Comparison of ENCODE assay signal across 10 mouse cellular contexts in genomic region chr17:74048229-74048816, GRCm38 (mm10). TPM values are rescaled to one million over a fixed set of nuclear protein-coding genes. Genes with fewer than 3 reads are reported as not detected.
A peak's percentile ranks its signal among the peaks of the same experiment; 100 is the strongest.
DNase-seq lines count a peak whose midpoint lies in the region; ATAC-seq and TF ChIP-seq lines count a peak whose summit lies in the region.
"Had no signal": no experiment of that assay in that cellular context is flagged by ENCODE, and none has a peak within 500 bp of the region (broad histone marks: within the 10 kb centered on the region; RNA-seq: fewer than 3 reads in every experiment).

No protein-coding gene starts in this region.

- H3K4me1 ChIP-seq in heart, embryonic 11.5 days (ENCODE audit: control insufficient read depth, insufficient read depth, low read length) = peaks cover 5% of the 10 kb centered on the region; the same call in 1 of the 2 replicates
- 0 out of 2 replicates have a peak, but pooled peaks cover 5% of the 10 kb centered on the region for H3K4me1 ChIP-seq in bone marrow macrophage, adult 2 months (ENCODE audit: control insufficient read depth, insufficient read depth, low read length)
- H3K4me1 ChIP-seq in hindbrain, embryonic 12.5 days = peaks cover 18% of the 10 kb centered on the region
- peaks cover 17% of the 10 kb centered on the region for H3K4me1 ChIP-seq in midbrain, embryonic 15.5 days

- no peaks in the 10 kb centered on the region for H3K9me3 ChIP-seq in heart, embryonic 11.5 days (replicated peaks; ENCODE audit: control insufficient read depth, low read length)
- no peaks in the 10 kb centered on the region for H3K9me3 ChIP-seq in hindbrain, embryonic 12.5 days (replicated peaks)
- no peaks in the 10 kb centered on the region for H3K9me3 ChIP-seq in midbrain, embryonic 15.5 days

- peak overlapping the region; percentile 37; the same call in 1 of the 2 replicates for H3K4me3 ChIP-seq in heart, embryonic 11.5 days (ENCODE audit: low read depth, low read length)
- H3K4me3 ChIP-seq in bone marrow macrophage, adult 2 months (ENCODE audit: insufficient read depth, low read length) = peak overlapping the region; percentile 12; the same call in 1 of the 2 replicates
- peak overlapping the region; percentile 30; the same call in 1 of the 2 replicates for H3K4me3 ChIP-seq in hindbrain, embryonic 12.5 days
- H3K4me3 ChIP-seq in midbrain, embryonic 15.5 days = no peak overlapping the region

- no peak for TF ChIP-seq POLR2A in bone marrow macrophage, adult 2 months (IDR thresholded peaks at IDR 0.05; ENCODE audit: borderline replicate concordance, low read depth, low read length)

- no peak for DNase-seq in heart, postnatal 25 days (ENCODE audit: low spot score)
- DNase-seq in spleen, adult 18-20 months = no peak
- no peak for DNase-seq in frontal cortex, postnatal 14 days (ENCODE audit: low spot score in 2 of 2)
- no peak for DNase-seq in cerebellum, adult 9-11 months
- DNase-seq: layer of hippocampus, postnatal 36 days; lung, postnatal 36 days had no signal

- 4% methylated on average over 19 of the region's 19 CpGs for WGBS in heart, embryonic 11.5 days (ENCODE audit: insufficient replicate concordance)
- 4% methylated on average over 19 of the region's 19 CpGs for WGBS in hindbrain, embryonic 12.5 days
- WGBS in midbrain, embryonic 15.5 days = 3% methylated on average over 19 of the region's 19 CpGs

- H3K27ac ChIP-seq in heart, embryonic 11.5 days (ENCODE audit: low read depth, low read length) = no peak overlapping the region
- H3K27ac ChIP-seq in bone marrow macrophage, adult 2 months (ENCODE audit: insufficient read depth, low read depth, low read length) = no peak overlapping the region
- H3K27ac ChIP-seq in hindbrain, embryonic 12.5 days = no peak overlapping the region
- no peak overlapping the region for H3K27ac ChIP-seq in midbrain, embryonic 15.5 days

- H3K36me3 ChIP-seq in heart, embryonic 11.5 days (ENCODE audit: control insufficient read depth, insufficient read depth, low read length) = no peaks in the 10 kb centered on the region
- no peaks in the 10 kb centered on the region for H3K36me3 ChIP-seq in hindbrain, embryonic 12.5 days
- H3K36me3 ChIP-seq in midbrain, embryonic 15.5 days (replicated peaks) = no peaks in the 10 kb centered on the region

- peak overlapping the region; percentile 62 for H3K4me2 ChIP-seq in heart, embryonic 11.5 days
- peak overlapping the region; percentile 58 for H3K4me2 ChIP-seq in hindbrain, embryonic 12.5 days (replicated peaks)
- peak overlapping the region; percentile 62 for H3K4me2 ChIP-seq in midbrain, embryonic 15.5 days

- H3K9ac ChIP-seq in heart, embryonic 11.5 days (ENCODE audit: low read depth, low read length) = no peak overlapping the region
- H3K9ac ChIP-seq in hindbrain, embryonic 12.5 days = no peak overlapping the region
- H3K9ac ChIP-seq in midbrain, embryonic 15.5 days = no peak overlapping the region

- peaks cover 47% of the 10 kb centered on the region for H3K27me3 ChIP-seq in heart, embryonic 11.5 days (ENCODE audit: control insufficient read depth, insufficient read depth, low read length)
- H3K27me3 ChIP-seq in hindbrain, embryonic 12.5 days = peaks cover 56% of the 10 kb centered on the region
- H3K27me3 ChIP-seq in midbrain, embryonic 15.5 days (replicated peaks) = peaks cover 35% of the 10 kb centered on the region

- no peak for ATAC-seq in heart, embryonic 11.5 days (replicated peaks; ENCODE audit: insufficient number of reproducible peaks, low FRiP score, low TSS enrichment)
- ATAC-seq in hindbrain, embryonic 12.5 days (ENCODE audit: low FRiP score) = no peak
- 0 out of 2 replicates have a peak, but pooled peaks have one; percentile 11 for ATAC-seq in midbrain, embryonic 15.5 days (replicated peaks)

- no peak for TF ChIP-seq CTCF in bone marrow macrophage, adult 2 months (IDR thresholded peaks at IDR 0.05; ENCODE audit: low read depth, low read length)

- intact Hi-C loops in heart, postnatal 25 days (cut with DNase I) = no loop called here

RNA-seq across cellular contexts. Expression of gene Srd5a2, which starts 0.6 kb away (rescaled TPM):
- polyA plus RNA-seq in heart, embryonic 11.5 days (2014; fragmentation: Nextera tagmentation; extraction: Ambion mirVana) = not detected in 2 replicates
- total RNA-seq in heart, postnatal 25 days (2021) = not detected
- not detected in 2 replicates for polyA plus RNA-seq in bone marrow macrophage, adult 2 months (2012; ENCODE audit: insufficient read depth, insufficient read length, missing spikeins)
- polyA plus RNA-seq in hindbrain, embryonic 12.5 days (2016; fragmentation: Nextera tagmentation; extraction: Ambion mirVana) = not detected in 2 replicates
- polyA plus RNA-seq in midbrain, embryonic 15.5 days (2015; fragmentation: Nextera tagmentation; extraction: Ambion mirVana) = 0.10 and 0.14 TPM in 2 replicates
- total RNA-seq: layer of hippocampus, postnatal 36 days had no signal
